Mouse (Mus musculus) midbrain, embryonic 11.5 days (tissue): ENCODE data around the gene Cactin. TPM values are rescaled to one million over a fixed set of nuclear protein-coding genes. Genes with fewer than 3 reads are reported as not detected.
A peak's percentile ranks its signal among the peaks of the same experiment; 100 is the strongest.

Experiments
- ATAC-seq: fragments of 200-750 bp; cut with Nextera tagmentation; 2 replicates; pipeline ENCODE4 v1.8.0; 2017; ENCODE audit warnings: moderate TSS enrichment, moderate library complexity; ENCODE audit not compliant: low FRiP score
- DNase-seq: peaks from one replicate; pipeline ENCODE4 v3.0.0; 2015; ENCODE audit warnings: low spot score; ENCODE audit errors: missing footprints
- H3K27ac ChIP-seq: fragments of 300-500 bp; sonication (generic); 2 replicates; pipeline ENCODE4 v1.5.1; 2014; ENCODE audit warnings: low read depth, low read length
- H3K27me3 ChIP-seq: fragments of 300-500 bp; sonication (generic); 2 replicates; pipeline ENCODE4 v1.6.1; 2014; ENCODE audit warnings: mild to moderate bottlenecking, low read length, moderate library complexity, mixed read lengths; ENCODE audit not compliant: control insufficient read depth, insufficient read depth
- H3K36me3 ChIP-seq: fragments of 300-500 bp; sonication (generic); 2 replicates; pipeline ENCODE4 v1.6.1; 2014; ENCODE audit warnings: mild to moderate bottlenecking, low read length, moderate library complexity, mixed read lengths; ENCODE audit not compliant: control insufficient read depth, insufficient read depth
- H3K4me1 ChIP-seq: fragments of 300-500 bp; sonication (generic); 2 replicates; pipeline ENCODE4 v1.6.1; 2014; ENCODE audit warnings: low read length; ENCODE audit not compliant: control insufficient read depth, insufficient read depth
- H3K4me2 ChIP-seq: fragments of 300-500 bp; sonication (generic); 2 replicates; pipeline ENCODE4 v1.6.1; 2014; ENCODE audit warnings: mild to moderate bottlenecking, moderate library complexity
- H3K4me3 ChIP-seq: fragments of 300-500 bp; sonication (generic); 2 replicates; pipeline ENCODE4 v1.5.1; 2014; ENCODE audit warnings: low read depth, low read length
- H3K9ac ChIP-seq: fragments of 300-500 bp; sonication (generic); 2 replicates; pipeline ENCODE4 v1.6.1; 2014; ENCODE audit warnings: low read length
- H3K9me3 ChIP-seq: fragments of 300-500 bp; sonication (generic); 2 replicates; pipeline ENCODE4 v1.6.1; 2016; ENCODE audit warnings: low read length; ENCODE audit not compliant: control insufficient read depth
- whole genome bisulfite sequencing: fragments of 180-500 bp; shearing (Covaris S2); extraction: QIAGEN DNeasy Blood & Tissue Kit; methylation state at CpG from one replicate; pipeline ENCODE4 v1.1.7; 2014; 5-methylcytosine and 5-hydroxymethylcytosine counted together
- polyA plus RNA-seq: library from polyadenylated mRNA; unstranded; fragments of >200 nt; fragmentation: Nextera tagmentation; extraction: Ambion mirVana; gene quantifications from 2 replicates; pipeline ENCODE4 v1.2.1, GENCODE M21; 2014

Gene Cactin
- polyA plus RNA-seq, 1 experiment from 2014 or later = 36.8 TPM

- Histone ChIP-seq H3K27me3 (peaks cover 44% of the 10 kb centered on the region), H3K4me1 (peaks cover 5% of the 10 kb centered on the region), H3K36me3 (no peaks in the 10 kb centered on the region), H3K27ac (no peak overlapping the region), H3K9ac (no peak overlapping the region), H3K4me3 (no peak overlapping the region), H3K4me2 (no peak overlapping the region), H3K9me3 (no peaks in the 10 kb centered on the region)
- DNase-seq = peak; percentile 94
- no peak for ATAC-seq
- WGBS = 63% methylated on average over 8 of the region's 8 CpGs
Observed at GRCm38 (mm10) chr10:81287513-81288157, 33.3 kb upstream of the Cactin start.

GRCm38 (mm10) chr10:81288601-81289000 lies 32.3 kb upstream of the Cactin start:
- Histone ChIP-seq H3K4me2 (no peak overlapping the region), H3K27me3 (peaks cover 39% of the 10 kb centered on the region)
- peak; percentile 96 for DNase-seq

GRCm38 (mm10) chr10:81289278-81289677 lies 31.6 kb upstream of the Cactin start:
- no peak overlapping the region for H3K9ac ChIP-seq
- no peak overlapping the region for H3K4me2 ChIP-seq
- no peak for ATAC-seq
- H3K4me1 ChIP-seq = peaks cover 11% of the 10 kb centered on the region
- WGBS = 3% methylated on average over 7 of the region's 7 CpGs
- H3K9me3 ChIP-seq = no peaks in the 10 kb centered on the region
- H3K4me3 ChIP-seq = no peak overlapping the region
- DNase-seq = peak; percentile 94
- H3K27me3 ChIP-seq = peaks cover 33% of the 10 kb centered on the region
- H3K36me3 ChIP-seq = no peaks in the 10 kb centered on the region
- no peak overlapping the region for H3K27ac ChIP-seq

More at GRCm38 (mm10) chr10:81288601-81289000, 32.3 kb upstream of the Cactin start:
- 27% methylated on average over 6 of the region's 6 CpGs for WGBS
- Histone ChIP-seq H3K36me3 (no peaks in the 10 kb centered on the region), H3K9ac (no peak overlapping the region), H3K9me3 (no peaks in the 10 kb centered on the region), H3K4me3 (no peak overlapping the region), H3K27ac (no peak overlapping the region), H3K4me1 (peaks cover 5% of the 10 kb centered on the region)
- ATAC-seq = no peak

- no peak for DNase-seq
- H3K4me2 ChIP-seq = no peak overlapping the region
- H3K4me3 ChIP-seq = no peak overlapping the region
- peaks cover 29% of the 10 kb centered on the region for H3K27me3 ChIP-seq
- no peaks in the 10 kb centered on the region for H3K36me3 ChIP-seq
- H3K9ac ChIP-seq = no peak overlapping the region
- no peak overlapping the region for H3K27ac ChIP-seq
- no peak for ATAC-seq
- WGBS = 61% methylated on average over 14 of the region's 14 CpGs
- H3K9me3 ChIP-seq = no peaks in the 10 kb centered on the region
- H3K4me1 ChIP-seq = peaks cover 16% of the 10 kb centered on the region
Observed at GRCm38 (mm10) chr10:81289811-81290210, 31.1 kb upstream of the Cactin start.

- Histone ChIP-seq H3K9me3 (no peaks in the 10 kb centered on the region), H3K4me3 (no peak overlapping the region), H3K36me3 (no peaks in the 10 kb centered on the region), H3K27ac (no peak overlapping the region), H3K4me2 (no peak overlapping the region), H3K4me1 (peaks cover 11% of the 10 kb centered on the region), H3K9ac (no peak overlapping the region), H3K27me3 (peaks cover 23% of the 10 kb centered on the region)
- WGBS = 14% methylated on average over 23 of the region's 24 CpGs
- ATAC-seq (no peak), DNase-seq (no peak)
Observed at GRCm38 (mm10) chr10:81290698-81291460, 30.0 kb upstream of the Cactin start.

GRCm38 (mm10) chr10:81291511-81292104 lies 29.3 kb upstream of the Cactin start, which contains the start of gene Tjp3:
Gene Tjp3 (minus strand): TSS chr10:81291581.
- Histone ChIP-seq H3K27me3 (peaks cover 23% of the 10 kb centered on the region), H3K36me3 (no peaks in the 10 kb centered on the region), H3K9ac (no peak within 1 kb of the TSS), H3K4me3 (no peak within 1 kb of the TSS), H3K4me1 (peaks cover 11% of the 10 kb centered on the region), H3K27ac (no peak within 1 kb of the TSS), H3K9me3 (no peaks in the 10 kb centered on the region), H3K4me2 (no peak within 1 kb of the TSS)
- WGBS = 79% methylated on average over 9 of the region's 9 CpGs
- no peak for DNase-seq
- ATAC-seq = no peak

- H3K36me3 ChIP-seq = no peaks in the 10 kb centered on the region
- H3K27ac ChIP-seq = peak within 1 kb of the TSS; percentile 80
- H3K4me2 ChIP-seq = peak within 1 kb of the TSS; percentile 64
- peaks cover 23% of the 10 kb centered on the region for H3K27me3 ChIP-seq
- WGBS = under 1% methylated on average over 75 of the region's 80 CpGs
- H3K4me3 ChIP-seq = peak within 1 kb of the TSS; percentile 89
- peaks cover 11% of the 10 kb centered on the region for H3K4me1 ChIP-seq
- no peaks in the 10 kb centered on the region for H3K9me3 ChIP-seq
- peak; percentile 95 for ATAC-seq
- H3K9ac ChIP-seq = peak within 1 kb of the TSS; percentile 88
- peak; percentile 100 for DNase-seq
Observed at GRCm38 (mm10) chr10:81292554-81293333, 28.2 kb upstream of the Cactin start, which contains the start of gene Pip5k1c. Gene Pip5k1c (plus strand): TSS chr10:81292963.

GRCm38 (mm10) chr10:81293334-81294030 lies 27.4 kb upstream of the Cactin start:
- DNase-seq (no peak), ATAC-seq (no peak)
- peak overlapping the region; percentile 88 for H3K9ac ChIP-seq
- H3K4me3 ChIP-seq = peak overlapping the region; percentile 89
- peak overlapping the region; percentile 64 for H3K4me2 ChIP-seq
- peaks cover 11% of the 10 kb centered on the region for H3K4me1 ChIP-seq
- H3K9me3 ChIP-seq = no peaks in the 10 kb centered on the region
- H3K27ac ChIP-seq = peak overlapping the region; percentile 80
- 5% methylated on average over 25 of the region's 25 CpGs for WGBS
- peaks cover 23% of the 10 kb centered on the region for H3K27me3 ChIP-seq
- H3K36me3 ChIP-seq = no peaks in the 10 kb centered on the region
